In the genomic region with DNA sequence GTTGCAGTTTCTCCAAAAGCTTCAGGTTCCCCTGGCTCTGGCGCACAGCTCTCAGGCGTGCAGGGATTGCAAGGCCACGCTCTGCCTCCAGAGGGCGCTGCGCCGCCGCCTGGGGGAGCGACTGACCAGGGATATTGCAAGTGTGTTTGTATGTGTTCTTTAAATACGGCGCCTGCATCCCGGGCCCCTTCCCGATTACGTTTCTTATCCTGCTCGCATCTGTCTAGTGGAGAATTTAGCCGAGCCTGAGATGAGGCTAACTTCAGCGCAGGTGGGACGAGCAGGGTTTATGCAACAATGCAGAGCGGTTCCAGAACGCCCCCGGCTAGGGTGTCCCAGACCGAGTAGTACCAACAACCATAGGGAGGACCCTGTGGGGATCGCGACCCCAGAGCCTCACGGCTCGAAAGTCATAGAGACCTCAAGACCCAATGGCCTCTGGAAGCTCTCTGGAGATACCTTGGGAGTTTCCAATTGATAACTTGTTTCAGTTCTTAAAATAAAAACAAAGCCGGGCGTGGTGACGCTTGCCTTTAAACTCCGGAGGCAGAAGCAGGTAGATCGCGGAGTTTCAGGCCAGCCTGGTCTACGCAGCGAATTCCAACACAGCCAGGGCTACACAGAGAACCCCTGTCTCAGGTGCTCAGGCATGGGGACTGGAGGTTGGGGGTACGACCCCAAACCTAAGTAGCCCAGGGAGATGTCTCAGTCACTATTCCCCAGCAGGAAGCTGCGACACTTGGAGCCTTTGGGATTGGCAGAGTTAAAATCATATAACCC, we compare ENCODE assay signal across 8 mouse cellular contexts.
DNase-seq lines count a peak whose midpoint lies in the region; ATAC-seq and TF ChIP-seq lines count a peak whose summit lies in the region.

No protein-coding gene starts in this region.

- no peaks in the 10 kb centered on the region for H3K36me3 ChIP-seq in MEL (ENCODE audit: control insufficient read depth in 1 of 2, insufficient read depth in 2 of 2, low read length in 2 of 2)
- no peaks in the 10 kb centered on the region for H3K36me3 ChIP-seq in forebrain, embryonic 16.5 days (ENCODE audit: control insufficient read depth, insufficient read depth)
- no peaks in the 10 kb centered on the region for H3K36me3 ChIP-seq in lung, embryonic 16.5 days (ENCODE audit: control insufficient read depth, insufficient read depth, low read length)

- TF ChIP-seq RAD21 in MEL (IDR thresholded peaks at IDR 0.05; ENCODE audit: low read depth, low read length) = peak; percentile 99

- WGBS in forebrain, embryonic 16.5 days = under 1% methylated on average over 35 of the region's 35 CpGs
- under 1% methylated on average over 35 of the region's 35 CpGs for WGBS in lung, embryonic 16.5 days

- DNase-seq in MEL (ENCODE audit: low read depth, low spot score) = peak; percentile 88
- DNase-seq in cerebellum, adult 18-20 months = peak; percentile 83 to 94
- peak; percentile 90 to 93 for DNase-seq in heart, postnatal 36 days
- peak; percentile 56 to 83 for DNase-seq in layer of hippocampus, adult 8-10 months (ENCODE audit: low spot score in 2 of 2)
- peak; percentile 74 for DNase-seq in ovary, postnatal 10 days (ENCODE audit: low spot score)
- DNase-seq in thymus, postnatal 0 days (ENCODE audit: low spot score) = peak; percentile 85

- no peak overlapping the region for H3K27ac ChIP-seq in MEL (ENCODE audit: control insufficient read depth, low read depth, low read length)
- H3K27ac ChIP-seq in forebrain, embryonic 16.5 days (ENCODE audit: low read length) = no peak overlapping the region
- no peak overlapping the region for H3K27ac ChIP-seq in lung, embryonic 16.5 days (ENCODE audit: low read length)

- no peaks in the 10 kb centered on the region for H3K79me2 ChIP-seq in MEL (ENCODE audit: control insufficient read depth, insufficient read depth, low read length, poor library complexity)

- H3K4me1 ChIP-seq in MEL (ENCODE audit: control insufficient read depth in 1 of 2, insufficient read depth in 2 of 2, low read length in 2 of 2) = no peaks in the 10 kb centered on the region
- H3K4me1 ChIP-seq in forebrain, embryonic 16.5 days (replicated peaks; ENCODE audit: control insufficient read depth, insufficient read depth, low read length) = peaks cover 11% of the 10 kb centered on the region
- H3K4me1 ChIP-seq in lung, embryonic 16.5 days (replicated peaks; ENCODE audit: control insufficient read depth, insufficient read depth, low read length) = peaks cover 14% of the 10 kb centered on the region

- no peaks in the 10 kb centered on the region for H3K9me3 ChIP-seq in MEL (replicated peaks; ENCODE audit: insufficient read depth, low read length)
- H3K9me3 ChIP-seq in forebrain, embryonic 16.5 days (ENCODE audit: control insufficient read depth, low read length) = no peaks in the 10 kb centered on the region
- H3K9me3 ChIP-seq in lung, embryonic 16.5 days (ENCODE audit: control insufficient read depth, low read length) = no peaks in the 10 kb centered on the region

- TF ChIP-seq EP300 in MEL (IDR thresholded peaks at IDR 0.05; ENCODE audit: low read depth in 1 of 2, low read length in 2 of 2) = no peak

- peak overlapping the region; percentile 23 for H3K9ac ChIP-seq in MEL (ENCODE audit: control insufficient read depth, low read depth, low read length, poor library complexity, severe bottlenecking)
- peak overlapping the region; percentile 60 for H3K9ac ChIP-seq in forebrain, embryonic 16.5 days (replicated peaks; ENCODE audit: low read depth, low read length)
- peak overlapping the region; percentile 60 for H3K9ac ChIP-seq in lung, embryonic 16.5 days (ENCODE audit: low read length)

- intact Hi-C loops in heart, postnatal 36 days (cut with DNase I) = loop anchor here (1.0 to 10.0 kb wide), 7 partner anchors 22 to 720 kb away; a partner anchor contains a TSS

- H3K27me3 ChIP-seq in MEL (ENCODE audit: control insufficient read depth in 1 of 2, insufficient read depth in 2 of 2, low read length in 2 of 2) = no peaks in the 10 kb centered on the region
- no peaks in the 10 kb centered on the region for H3K27me3 ChIP-seq in forebrain, embryonic 16.5 days (replicated peaks; ENCODE audit: control insufficient read depth, insufficient read depth, low read length)
- H3K27me3 ChIP-seq in lung, embryonic 16.5 days (ENCODE audit: control insufficient read depth, insufficient read depth, low read depth, low read length) = no peaks in the 10 kb centered on the region

- peak overlapping the region; percentile 56 to 60 for H3K4me3 ChIP-seq in MEL (ENCODE audit: control insufficient read depth in 1 of 2, insufficient read depth in 1 of 2, low read depth in 2 of 2, low read length in 2 of 2)
- H3K4me3 ChIP-seq in forebrain, embryonic 16.5 days (replicated peaks; ENCODE audit: low read length) = peak overlapping the region; percentile 55
- peak overlapping the region; percentile 57 for H3K4me3 ChIP-seq in lung, embryonic 16.5 days (ENCODE audit: low read length)

- TF ChIP-seq CTCF in MEL (IDR thresholded peaks at IDR 0.05 in 2 of 3, conservative IDR thresholded peaks at IDR 0.05 in 1 of 3; ENCODE audit: control insufficient read depth in 1 of 3, insufficient read depth in 1 of 3, low read depth in 2 of 3, low read length in 3 of 3, poor library complexity in 1 of 3, severe bottlenecking in 1 of 3) = peak; percentile 96 to 100 (median 99); a peak in 5 of 6 replicates

- H3K4me2 ChIP-seq in forebrain, embryonic 16.5 days (ENCODE audit: low read length) = peak overlapping the region; percentile 91
- H3K4me2 ChIP-seq in lung, embryonic 16.5 days (ENCODE audit: low read depth, low read length) = peak overlapping the region; percentile 89

- no peak for TF ChIP-seq POLR2A in MEL (IDR thresholded peaks at IDR 0.05; ENCODE audit: control insufficient read depth in 1 of 2, insufficient read depth in 1 of 2, low read depth in 1 of 2, low read length in 2 of 2, poor library complexity in 1 of 2)

- peak; percentile 91 for ATAC-seq in forebrain, embryonic 16.5 days
- ATAC-seq in lung, embryonic 16.5 days (ENCODE audit: low read depth) = peak; percentile 84

TF ChIP-seq in MEL, 35 proteins besides CTCF, POLR2A, EP300 and RAD21:
- TF ChIP-seq SIN3A (IDR thresholded peaks at IDR 0.05; ENCODE audit: low read length) (peak; percentile 70; the same call in 1 of the 2 replicates), GABPA (IDR thresholded peaks at IDR 0.05; ENCODE audit: low read depth, low read length) (no peak), ZC3H11A (IDR thresholded peaks at IDR 0.05; ENCODE audit: low read depth, low read length) (peak; percentile 96), MXI1 (IDR thresholded peaks at IDR 0.05; ENCODE audit: low read depth, low read length) (peak; percentile 11; the same call in 1 of the 2 replicates), MYC (IDR thresholded peaks at IDR 0.05; ENCODE audit: low read depth, low read length) (0 out of 2 replicates have a peak, but pooled peaks have one; percentile 24), TBP (IDR thresholded peaks at IDR 0.05; ENCODE audit: low read depth, low read length) (no peak), SMC3 (IDR thresholded peaks at IDR 0.05; ENCODE audit: low read depth, low read length) (peak; percentile 98), GATA1 (IDR thresholded peaks at IDR 0.05; ENCODE audit: low read depth, low read length) (no peak)
